Mouse (Mus musculus) limb, embryonic 10.5 days (tissue): ENCODE data around the gene Gm20835. TPM values are rescaled to one million over a fixed set of nuclear protein-coding genes. Genes with fewer than 3 reads are reported as not detected.
"Not testable (repeated sequence)": the region's sequence is repeated elsewhere in the genome, so short reads cannot be mapped to it uniquely, and the experiment has no call there.

Experiments
- DNase-seq: peaks from one replicate; pipeline ENCODE4 v3.0.0-alpha.2; 2017; ENCODE audit warnings: low spot score
- H3K27ac ChIP-seq: fragments of 300-500 bp; sonication (generic); 2 replicates; pipeline ENCODE4 v1.5.1; 2016; ENCODE audit warnings: mild to moderate bottlenecking
- H3K27me3 ChIP-seq: fragments of 300-500 bp; sonication (generic); 2 replicates; pipeline ENCODE4 v1.6.1; 2016; ENCODE audit warnings: low read depth, mild to moderate bottlenecking; ENCODE audit not compliant: poor library complexity, severe bottlenecking
- H3K36me3 ChIP-seq: fragments of 300-500 bp; sonication (generic); 2 replicates; pipeline ENCODE4 v1.6.1; 2016; ENCODE audit warnings: mild to moderate bottlenecking, moderate library complexity
- H3K4me1 ChIP-seq: fragments of 300-500 bp; sonication (generic); 2 replicates; pipeline ENCODE4 v1.6.1; 2016
- H3K4me3 ChIP-seq: fragments of 300-500 bp; sonication (generic); 2 replicates; pipeline ENCODE4 v1.5.1; 2016; ENCODE audit warnings: mild to moderate bottlenecking, moderate library complexity
- H3K9me3 ChIP-seq: fragments of 300-500 bp; sonication (generic); replicated peaks from 2 replicates; pipeline ENCODE4 v1.6.1; 2016; ENCODE audit warnings: mild to moderate bottlenecking
- WGBS: fragments of 180-500 bp; shearing (Covaris S2); methylation state at CpG from one replicate; pipeline ENCODE4 v1.1.7; 2016; 5-methylcytosine and 5-hydroxymethylcytosine counted together
- polyA plus RNA-seq: library from polyadenylated mRNA; unstranded; fragments of >200 nt; fragmentation: Nextera tagmentation; extraction: Ambion mirVana; gene quantifications from 2 replicates; pipeline ENCODE4 v1.2.1, GENCODE M21; 2016

The Gm20835 gene
- polyA plus RNA-seq: not detected in 2 replicates

DNA sequence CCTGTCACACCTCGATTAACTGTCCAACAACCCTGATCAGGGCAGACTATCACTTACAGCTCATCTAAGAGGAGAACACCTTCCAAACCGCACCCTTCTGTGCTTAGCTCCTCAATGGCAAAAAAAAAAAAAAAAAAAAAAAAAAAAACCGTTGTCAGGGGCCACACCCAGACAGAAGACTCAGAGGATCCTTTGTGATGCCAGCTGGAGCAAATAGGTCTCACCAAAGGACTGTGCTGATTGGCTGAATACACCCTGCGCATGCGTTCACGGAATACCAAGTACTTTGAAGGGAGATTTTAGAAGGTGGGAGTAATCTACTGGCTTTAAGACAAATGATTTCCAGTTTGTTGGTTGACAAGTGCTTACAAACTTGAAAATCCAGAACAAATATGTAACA is at the start of gene Gm20835:
Gene Gm20835, minus strand, starts transcription at position 101 of the 400 bp plus-strand sequence.
- H3K27ac ChIP-seq, H3K36me3 ChIP-seq, DNase-seq, H3K27me3 ChIP-seq, H3K4me1 ChIP-seq, H3K4me3 ChIP-seq, H3K9me3 ChIP-seq: not testable (repeated sequence)
- no CpG with 5 or more reads among the region's 6 CpGs for WGBS
